Mouse (Mus musculus): ENCODE results near the gene Plekha8.

GRCm38 (mm10) chr6:54552721-54553413 lies 42.0 kb upstream of the Plekha8 start:
- TF ChIP-seq CTCF (IDR thresholded peaks at IDR 0.05; ENCODE audit: control insufficient read depth, insufficient read depth, insufficient replicate concordance, low read depth, low read length) (no peak), POLR2A (IDR thresholded peaks at IDR 0.05; ENCODE audit: control insufficient read depth, low read depth, low read length) (no peak)
